Mouse (Mus musculus): ENCODE results near the gene Fhit.

DNA sequence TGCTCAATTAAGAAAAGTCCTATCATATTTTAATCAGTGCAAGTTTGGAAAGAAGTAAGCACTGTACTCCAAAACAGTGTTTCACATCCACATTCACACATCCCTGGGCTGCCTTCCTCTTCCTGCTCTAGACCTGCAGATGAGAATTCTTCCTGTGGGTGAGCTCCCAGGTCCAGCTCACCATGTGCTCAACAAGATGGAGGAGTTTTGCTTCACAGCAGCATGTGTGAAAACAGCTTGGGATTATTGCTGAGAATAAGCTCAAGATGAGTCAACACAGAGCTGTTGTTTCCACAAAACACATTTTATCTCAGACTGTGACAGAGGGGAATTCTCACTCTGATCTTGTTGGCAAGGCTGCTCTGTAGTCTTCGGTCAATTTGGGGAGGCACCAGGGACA is 1265.3 kb downstream of the Fhit start:
- TF ChIP-seq CTCF (IDR thresholded peaks at IDR 0.05; ENCODE audit: insufficient read depth, low read length) (no peak), POLR2A (IDR thresholded peaks at IDR 0.05; ENCODE audit: borderline replicate concordance, extremely low read depth, low read depth, low read length) (no peak)
